15 mouse cellular contexts compared by ENCODE assay signal in the genomic region with DNA sequence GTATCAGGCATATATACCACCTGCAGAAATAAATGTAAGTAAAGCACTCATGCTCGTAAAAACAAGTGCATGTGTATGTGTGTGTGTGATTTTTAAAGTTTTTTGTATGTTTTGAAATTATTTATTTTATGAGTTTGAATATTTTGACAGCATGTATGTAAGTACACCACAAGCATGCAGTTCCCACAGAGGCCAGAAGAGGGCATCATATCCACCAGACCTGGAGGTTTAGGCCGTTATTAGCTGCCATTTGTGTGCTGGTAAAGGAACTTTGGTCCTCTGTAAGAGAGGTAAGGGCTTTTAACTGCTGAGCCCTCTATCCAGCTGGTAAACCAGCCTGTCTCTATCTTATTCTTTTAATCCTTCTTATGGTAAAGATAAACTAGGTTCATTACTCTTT.
DNase-seq lines count a peak whose midpoint lies in the region; ATAC-seq and TF ChIP-seq lines count a peak whose summit lies in the region.
"Had no signal": no experiment of that assay in that cellular context is flagged by ENCODE, and none has a peak within 500 bp of the region (broad histone marks: within the 10 kb centered on the region; RNA-seq: fewer than 3 reads in every experiment).

No protein-coding gene starts in this region.

- WGBS in kidney, postnatal 0 days = 86% methylated on average over 2 of the region's 2 CpGs

- H3K9me3 ChIP-seq in kidney, postnatal 0 days (replicated peaks; ENCODE audit: low read length) = no peaks in the 10 kb centered on the region
- H3K9me3 ChIP-seq: embryonic facial prominence, embryonic 12.5 days; forebrain, embryonic 13.5 days; limb, embryonic 13.5 days had no signal

- no peaks in the 10 kb centered on the region for H3K4me1 ChIP-seq in kidney, postnatal 0 days (replicated peaks; ENCODE audit: insufficient read depth, low read length)
- H3K4me1 ChIP-seq: embryonic facial prominence, embryonic 12.5 days; forebrain, embryonic 13.5 days; limb, embryonic 13.5 days had no signal

- H3K9ac ChIP-seq in kidney, postnatal 0 days (ENCODE audit: low read depth, low read length) = no peak overlapping the region
- H3K9ac ChIP-seq: embryonic facial prominence, embryonic 12.5 days; forebrain, embryonic 13.5 days; limb, embryonic 13.5 days had no signal

- no peaks in the 10 kb centered on the region for H3K27me3 ChIP-seq in kidney, postnatal 0 days (ENCODE audit: insufficient read depth, low read length)
- H3K27me3 ChIP-seq: embryonic facial prominence, embryonic 12.5 days; forebrain, embryonic 13.5 days; limb, embryonic 13.5 days had no signal

- no peak overlapping the region for H3K4me3 ChIP-seq in kidney, postnatal 0 days (replicated peaks; ENCODE audit: low read depth, low read length)
- H3K4me3 ChIP-seq: embryonic facial prominence, embryonic 12.5 days; forebrain, embryonic 13.5 days; limb, embryonic 13.5 days had no signal

- no peak for ATAC-seq in CD4-positive, CD25-positive, alpha-beta regulatory T cell, adult 4 months
- no peak for ATAC-seq in kidney, postnatal 0 days (replicated peaks; ENCODE audit: low FRiP score, low read depth)
- ATAC-seq: forebrain, embryonic 13.5 days had no signal

- H3K36me3 ChIP-seq in kidney, postnatal 0 days (ENCODE audit: insufficient read depth, low read length) = no peaks in the 10 kb centered on the region
- H3K36me3 ChIP-seq: embryonic facial prominence, embryonic 12.5 days; limb, embryonic 13.5 days had no signal

- no peak overlapping the region for H3K4me2 ChIP-seq in kidney, postnatal 0 days (ENCODE audit: low read length)
- H3K4me2 ChIP-seq: embryonic facial prominence, embryonic 12.5 days; forebrain, embryonic 13.5 days; limb, embryonic 13.5 days had no signal

- no peak overlapping the region for H3K27ac ChIP-seq in kidney, postnatal 0 days
- H3K27ac ChIP-seq: embryonic facial prominence, embryonic 12.5 days; forebrain, embryonic 13.5 days; limb, embryonic 13.5 days had no signal

- DNase-seq in CD4-positive, CD25-positive, alpha-beta regulatory T cell, adult 2 months (ENCODE audit: low read depth, low spot score) = peak; percentile 3
- no peak for DNase-seq in kidney, postnatal 0 days (ENCODE audit: low spot score)
- no peak for DNase-seq in kidney, postnatal 14 days
- DNase-seq in retina, postnatal 1 day = peak; percentile 11
- no peak for DNase-seq in retina, embryonic 14.5 days (ENCODE audit: low spot score)
- DNase-seq in induced T-regulatory cell, adult 2 months (ENCODE audit: low read depth) = peak; percentile 16
- DNase-seq in urinary bladder, postnatal 14 days (ENCODE audit: low spot score) = no peak
- DNase-seq: cerebellum, adult 9-11 months; gastrocnemius, postnatal 25 days; kidney, adult 11 months; spleen, adult 18-20 months had no signal

- peak; percentile 37 for TF ChIP-seq CTCF in kidney, postnatal 0 days (IDR thresholded peaks at IDR 0.05; ENCODE audit: low read depth)

Comparison
In these comparisons a context has a peak if more than half of its experiments do, and no peak if none do; other contexts are left out.
1. DNase-seq: peak in CD4-positive, CD25-positive, alpha-beta regulatory T cell, adult 2 months (single experiment), retina, postnatal 1 day (single experiment) and induced T-regulatory cell, adult 2 months (single experiment); none in kidney, postnatal 0 days (single experiment), kidney, postnatal 14 days (single experiment), retina, embryonic 14.5 days (single experiment) and urinary bladder, postnatal 14 days (single experiment).